Mouse (Mus musculus) activated CD4-positive, CD25-positive, alpha-beta regulatory T cell, adult 4 months (primary cell): ENCODE measurements around the gene Chmp5. TPM values are rescaled to one million over a fixed set of nuclear protein-coding genes. Genes with fewer than 3 reads are reported as not detected.

ENCODE experiments used
- ATAC-seq: one replicate; pipeline ENCODE4 v1.8.0; 2017
- polyA plus RNA-seq, 2 experiments: library from polyadenylated mRNA; unstranded; fragments of 100-300 nt; shearing (Covaris generic); gene quantifications; one replicate each; pipeline ENCODE4 v1.2.1; 2017

The Chmp5 gene
- polyA plus RNA-seq, 2 experiments from 2014 or later = 121 to 129 TPM

GRCm38 (mm10) chr4:40947565-40948159, 545 bp upstream of the Chmp5 start:
- ATAC-seq = peak; percentile 7

- peak; percentile 43 for ATAC-seq
These were observed 5.3 kb downstream of the Chmp5 start for GRCm38 (mm10) chr4:40953521-40953920.

GRCm38 (mm10) chr4:40955942-40956341, 7.7 kb downstream of the Chmp5 start:
- no peak for ATAC-seq

GRCm38 (mm10) chr4:40963536-40963935, 15.3 kb downstream of the Chmp5 start:
- no peak for ATAC-seq

- no peak for ATAC-seq
These were observed 21.0 kb downstream of the Chmp5 start for GRCm38 (mm10) chr4:40969161-40969560.

- ATAC-seq = no peak
These were observed 21.8 kb downstream of the Chmp5 start for GRCm38 (mm10) chr4:40969781-40970591.

- ATAC-seq = no peak
These were observed 22.3 kb downstream of the Chmp5 start for GRCm38 (mm10) chr4:40970592-40970841.

- peak; percentile 97 for ATAC-seq
These were observed 22.9 kb downstream of the Chmp5 start, which contains the start of gene Nfx1 for GRCm38 (mm10) chr4:40970842-40971701. TSS of gene Nfx1 (plus strand) at chr4:40970906.

- no peak for ATAC-seq
These were observed 23.5 kb downstream of the Chmp5 start for GRCm38 (mm10) chr4:40971744-40972143.

- no peak for ATAC-seq
These were observed 25.8 kb downstream of the Chmp5 start for GRCm38 (mm10) chr4:40974011-40974410.

- ATAC-seq = no peak
These were observed 27.5 kb downstream of the Chmp5 start for GRCm38 (mm10) chr4:40975678-40976077.

- no peak for ATAC-seq
These were observed 28.4 kb downstream of the Chmp5 start for GRCm38 (mm10) chr4:40976651-40977050.

GRCm38 (mm10) chr4:40979430-40979829, 31.2 kb downstream of the Chmp5 start:
- ATAC-seq = no peak

- no peak for ATAC-seq
These were observed 34.3 kb downstream of the Chmp5 start for GRCm38 (mm10) chr4:40982486-40982885.

- ATAC-seq = no peak
These were observed 35.5 kb downstream of the Chmp5 start for GRCm38 (mm10) chr4:40983686-40984085.

GRCm38 (mm10) chr4:40989633-40990032, 41.4 kb downstream of the Chmp5 start:
- no peak for ATAC-seq

- ATAC-seq = no peak
These were observed 48.1 kb downstream of the Chmp5 start for GRCm38 (mm10) chr4:40996302-40996701.

- no peak for ATAC-seq
These were observed 49.7 kb downstream of the Chmp5 start for GRCm38 (mm10) chr4:40997916-40998315.

GRCm38 (mm10) chr4:41000271-41000670, 52.1 kb downstream of the Chmp5 start:
- no peak for ATAC-seq

GRCm38 (mm10) chr4:41000842-41001639, 52.8 kb downstream of the Chmp5 start:
- no peak for ATAC-seq

- ATAC-seq = no peak
These were observed 65.1 kb downstream of the Chmp5 start for GRCm38 (mm10) chr4:41013351-41013750.
